ENCODE assay signal across 29 mouse cellular contexts in genomic region chr10:64483281-64483680, GRCm38 (mm10).
DNase-seq lines count a peak whose midpoint lies in the region; ATAC-seq lines count a peak whose summit lies in the region.
"Had no signal": no experiment of that assay in that cellular context is flagged by ENCODE, and none has a peak within 500 bp of the region (broad histone marks: within the 10 kb centered on the region; RNA-seq: fewer than 3 reads in every experiment).

No protein-coding gene starts in this region.

- no peaks in the 10 kb centered on the region for H3K27me3 ChIP-seq in intestine, embryonic 16.5 days (replicated peaks; ENCODE audit: control insufficient read depth, insufficient read depth, low read length)
- H3K27me3 ChIP-seq in liver, embryonic 11.5 days (replicated peaks; ENCODE audit: control insufficient read depth, insufficient read depth, low read length), result no peaks in the 10 kb centered on the region
- H3K27me3 ChIP-seq: embryonic facial prominence, embryonic 13.5 days; forebrain, embryonic 12.5 days; forebrain, embryonic 15.5 days; heart, embryonic 12.5 days; heart, embryonic 15.5 days; hindbrain, embryonic 13.5 days had no signal

- no peak for DNase-seq in frontal cortex, postnatal 14 days (ENCODE audit: low spot score in 2 of 2)
- peak; percentile 4 to 5 for DNase-seq in left cerebral cortex, postnatal 25 days (ENCODE audit: low spot score in 2 of 2)
- no peak for DNase-seq in left cerebral cortex, postnatal 36 days (ENCODE audit: low spot score in 2 of 2)
- DNase-seq in telencephalon, adult 2 months (ENCODE audit: low read depth, low spot score), result peak; percentile 6
- DNase-seq in liver, embryonic 11.5 days (ENCODE audit: low spot score), result no peak
- DNase-seq: adrenal gland, postnatal 10 days; adrenal gland, postnatal 36 days; cerebellum, adult 11 months; cerebellum, adult 8-10 months; cerebellum, postnatal 10 days; cerebellum, postnatal 36 days; embryo, embryonic 11 days; gastrocnemius, postnatal 25 days; heart, adult 18-20 months; heart, postnatal 10 days; heart, postnatal 36 days had no signal

- no peak overlapping the region for H3K27ac ChIP-seq in intestine, embryonic 16.5 days (ENCODE audit: low read length)
- no peak overlapping the region for H3K27ac ChIP-seq in liver, embryonic 11.5 days (ENCODE audit: low read depth, low read length)
- H3K27ac ChIP-seq: embryonic facial prominence, embryonic 10.5 days; embryonic facial prominence, embryonic 13.5 days; forebrain, embryonic 12.5 days; forebrain, embryonic 15.5 days; heart, embryonic 15.5 days; hindbrain, embryonic 10.5 days; hindbrain, embryonic 13.5 days had no signal

- no peaks in the 10 kb centered on the region for H3K4me1 ChIP-seq in intestine, embryonic 16.5 days (ENCODE audit: control insufficient read depth, insufficient read depth, low read length)
- no peaks in the 10 kb centered on the region for H3K4me1 ChIP-seq in liver, embryonic 11.5 days (replicated peaks; ENCODE audit: control insufficient read depth, insufficient read depth, low read length)
- H3K4me1 ChIP-seq: embryonic facial prominence, embryonic 10.5 days; embryonic facial prominence, embryonic 13.5 days; forebrain, embryonic 12.5 days; forebrain, embryonic 15.5 days; heart, embryonic 12.5 days; heart, embryonic 15.5 days; hindbrain, embryonic 10.5 days; hindbrain, embryonic 13.5 days had no signal

- 51% methylated on average over 5 of the region's 5 CpGs for WGBS in intestine, embryonic 16.5 days
- WGBS in liver, embryonic 11.5 days, result 74% methylated on average over 5 of the region's 5 CpGs

- peak; percentile 62 for ATAC-seq in frontal cortex, adult (ENCODE audit: low TSS enrichment)
- ATAC-seq in intestine, embryonic 16.5 days, result peak; percentile 42; the same call in 1 of the 2 replicates
- no peak for ATAC-seq in activated CD4-positive, CD25-positive, alpha-beta regulatory T cell, adult 4 months
- ATAC-seq in liver, embryonic 11.5 days (replicated peaks; ENCODE audit: low FRiP score), result no peak
- ATAC-seq: forebrain, embryonic 15.5 days; hindbrain, embryonic 16.5 days had no signal

- H3K9ac ChIP-seq in intestine, embryonic 16.5 days (ENCODE audit: low read depth, low read length), result no peak overlapping the region
- no peak overlapping the region for H3K9ac ChIP-seq in liver, embryonic 11.5 days (ENCODE audit: low read depth, low read length)
- H3K9ac ChIP-seq: embryonic facial prominence, embryonic 13.5 days; forebrain, embryonic 12.5 days; forebrain, embryonic 15.5 days; heart, embryonic 12.5 days; heart, embryonic 15.5 days; hindbrain, embryonic 13.5 days had no signal

- no peak overlapping the region for H3K4me3 ChIP-seq in intestine, embryonic 16.5 days (ENCODE audit: low read length)
- H3K4me3 ChIP-seq in liver, embryonic 11.5 days (ENCODE audit: low read depth, low read length), result no peak overlapping the region
- H3K4me3 ChIP-seq: embryonic facial prominence, embryonic 10.5 days; embryonic facial prominence, embryonic 13.5 days; erythroblast, embryonic 14.5 days; forebrain, embryonic 12.5 days; forebrain, embryonic 15.5 days; heart, embryonic 12.5 days; heart, embryonic 15.5 days; hindbrain, embryonic 10.5 days; hindbrain, embryonic 13.5 days had no signal

- intact Hi-C loops in left cerebral cortex, postnatal 25 days (cut with DNase I), result no loop called here
- intact Hi-C loops in left cerebral cortex, postnatal 36 days (cut with DNase I), result no loop called here

- H3K4me2 ChIP-seq in intestine, embryonic 16.5 days (ENCODE audit: low read depth, low read length), result no peak overlapping the region
- H3K4me2 ChIP-seq in liver, embryonic 11.5 days, result no peak overlapping the region
- H3K4me2 ChIP-seq: embryonic facial prominence, embryonic 13.5 days; forebrain, embryonic 12.5 days; forebrain, embryonic 15.5 days; heart, embryonic 12.5 days; heart, embryonic 15.5 days; hindbrain, embryonic 13.5 days had no signal

- H3K9me3 ChIP-seq in intestine, embryonic 16.5 days (ENCODE audit: control insufficient read depth, low read length), result no peaks in the 10 kb centered on the region
- H3K9me3 ChIP-seq in liver, embryonic 11.5 days (ENCODE audit: control insufficient read depth, low read length), result no peaks in the 10 kb centered on the region
- H3K9me3 ChIP-seq: embryonic facial prominence, embryonic 10.5 days; embryonic facial prominence, embryonic 13.5 days; forebrain, embryonic 12.5 days; forebrain, embryonic 15.5 days; heart, embryonic 12.5 days; heart, embryonic 15.5 days; hindbrain, embryonic 10.5 days; hindbrain, embryonic 13.5 days had no signal

- H3K36me3 ChIP-seq in intestine, embryonic 16.5 days (ENCODE audit: control insufficient read depth, insufficient read depth, low read length), result no peaks in the 10 kb centered on the region
- H3K36me3 ChIP-seq in liver, embryonic 11.5 days (ENCODE audit: control insufficient read depth, insufficient read depth, low read length), result no peaks in the 10 kb centered on the region
- H3K36me3 ChIP-seq: embryonic facial prominence, embryonic 10.5 days; embryonic facial prominence, embryonic 13.5 days; forebrain, embryonic 12.5 days; forebrain, embryonic 15.5 days; heart, embryonic 12.5 days; heart, embryonic 15.5 days; hindbrain, embryonic 10.5 days; hindbrain, embryonic 13.5 days had no signal

Comparison
In these comparisons a context has a peak if more than half of its experiments do, and no peak if none do; other contexts are left out.
1. DNase-seq: peak in left cerebral cortex, postnatal 25 days (2 of 2) and telencephalon, adult 2 months (single experiment); none in frontal cortex, postnatal 14 days (0 of 2), left cerebral cortex, postnatal 36 days (0 of 2) and liver, embryonic 11.5 days (single experiment).
2. ATAC-seq: peak in frontal cortex, adult (single experiment) and intestine, embryonic 16.5 days (single experiment); none in activated CD4-positive, CD25-positive, alpha-beta regulatory T cell, adult 4 months (single experiment) and liver, embryonic 11.5 days (single experiment).